Mouse (Mus musculus): Measurements from ENCODE around the gene Itgb6.

DNA sequence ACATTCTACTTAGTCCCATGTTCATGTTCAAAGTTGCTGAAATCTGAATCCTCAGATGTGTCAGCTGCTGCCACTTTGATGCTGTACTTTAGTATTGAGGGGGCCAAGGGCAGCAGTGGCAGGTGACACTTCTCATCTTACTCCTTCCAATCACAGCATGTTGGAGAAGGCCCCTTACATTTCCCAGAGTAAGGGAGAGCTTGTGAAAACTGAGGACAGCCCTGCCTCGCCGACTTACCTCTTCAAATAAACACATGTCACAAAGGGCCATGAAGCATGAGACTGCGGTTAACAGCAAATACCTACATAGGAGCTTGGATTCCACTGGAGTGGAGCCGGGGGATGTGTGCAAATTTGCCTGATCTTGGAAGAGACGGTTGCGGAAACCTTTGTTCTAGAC, 86.4 kb downstream of the Itgb6 start:
- TF ChIP-seq CTCF (IDR thresholded peaks at IDR 0.05; ENCODE audit: low read depth) (no peak), EP300 (IDR thresholded peaks at IDR 0.05; ENCODE audit: low read depth) (no peak)
